Mouse (Mus musculus): ENCODE measurements around the gene Foxp3.

DNA sequence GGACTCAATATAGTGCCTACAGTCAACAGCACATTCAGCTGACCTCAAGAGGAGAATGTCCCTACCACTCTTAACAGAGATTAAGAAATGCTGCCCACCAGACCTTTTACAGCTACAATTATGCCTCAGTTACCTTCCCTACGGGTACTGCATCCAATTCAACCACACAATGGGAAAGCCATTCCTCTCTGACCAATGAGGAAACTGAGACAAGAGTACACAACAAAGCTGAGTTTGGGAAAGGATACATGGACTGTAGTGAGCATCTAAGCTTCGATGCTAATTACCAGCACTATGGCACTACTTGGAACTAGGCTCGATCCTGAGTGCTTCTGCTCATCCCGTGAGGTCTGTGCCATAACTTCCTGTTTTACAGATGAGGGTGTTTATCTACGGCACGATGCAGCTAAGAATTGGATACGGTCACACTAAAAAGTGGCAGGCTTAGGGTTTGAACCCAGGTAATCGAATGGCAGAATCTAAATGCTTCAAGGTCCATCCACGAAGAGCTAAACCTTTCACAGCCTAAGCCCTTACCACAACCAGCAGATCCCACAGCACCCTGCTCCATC lies 1.8 kb upstream of the Foxp3 start:
- TF ChIP-seq CTCF (IDR thresholded peaks at IDR 0.05; ENCODE audit: low read depth) (no peak), EP300 (IDR thresholded peaks at IDR 0.05; ENCODE audit: low read depth) (no peak)
